Mouse (Mus musculus): ENCODE results near the gene Bicdl1.
A peak's percentile ranks its signal among the peaks of the same experiment; 100 is the strongest.

Bicdl1 gene

DNA sequence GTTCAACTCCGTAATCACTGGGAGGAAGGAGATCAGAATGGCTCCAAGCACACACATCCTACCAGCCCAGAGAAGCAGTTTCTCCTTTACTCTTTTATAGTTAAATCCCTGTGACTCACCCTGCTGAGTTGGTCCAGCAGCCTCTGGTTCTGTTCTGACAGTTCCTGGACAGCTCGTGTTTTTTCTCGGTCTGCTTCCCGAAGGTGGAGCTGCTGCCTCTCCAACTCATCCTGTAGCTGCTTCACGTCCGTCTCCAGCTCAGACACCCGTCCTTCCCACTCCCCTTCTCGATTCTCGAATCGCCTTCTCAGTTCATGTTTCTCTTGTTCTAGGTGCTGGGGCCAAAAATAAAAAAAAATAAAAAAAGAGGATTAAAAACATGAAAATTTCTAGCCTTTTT is 7.0 kb downstream of the Bicdl1 start:
- no peak for DNase-seq

DNA sequence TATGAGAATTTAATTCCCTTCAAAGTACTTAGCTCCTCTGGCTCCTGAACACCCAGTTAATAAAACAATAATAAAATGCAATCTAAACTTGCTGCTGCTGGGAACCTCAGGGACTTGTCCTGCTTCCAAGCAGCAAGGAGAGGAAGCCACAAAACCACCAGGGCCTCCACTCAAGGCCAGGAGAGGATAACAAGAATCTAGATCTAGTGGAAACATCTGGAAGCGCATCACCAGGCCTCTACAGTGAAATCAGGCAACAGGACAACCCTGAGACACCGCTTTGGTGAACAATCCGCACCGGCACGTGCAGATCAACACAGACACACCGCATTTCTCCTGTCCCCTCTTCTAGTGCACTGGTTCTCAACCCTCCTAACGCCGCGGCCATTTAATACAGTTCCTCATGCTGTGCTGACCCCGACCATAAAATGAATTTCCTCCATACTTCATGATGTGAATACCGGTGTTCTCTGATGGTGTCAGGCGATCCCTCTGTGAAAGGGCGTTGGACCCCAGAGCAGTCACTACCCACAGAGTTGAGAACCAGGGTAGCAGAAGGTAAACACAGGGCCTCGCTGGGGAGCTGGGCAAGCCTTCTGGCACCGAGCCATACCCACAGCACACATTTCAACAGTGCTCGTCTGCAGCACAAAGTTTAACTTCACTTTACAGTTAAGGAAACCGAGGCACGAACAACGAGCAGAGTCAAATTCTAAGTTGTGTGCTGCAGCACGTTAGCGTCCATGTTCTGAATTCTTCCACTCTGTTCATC is 9.0 kb downstream of the Bicdl1 start:
- DNase-seq = no peak

DNA sequence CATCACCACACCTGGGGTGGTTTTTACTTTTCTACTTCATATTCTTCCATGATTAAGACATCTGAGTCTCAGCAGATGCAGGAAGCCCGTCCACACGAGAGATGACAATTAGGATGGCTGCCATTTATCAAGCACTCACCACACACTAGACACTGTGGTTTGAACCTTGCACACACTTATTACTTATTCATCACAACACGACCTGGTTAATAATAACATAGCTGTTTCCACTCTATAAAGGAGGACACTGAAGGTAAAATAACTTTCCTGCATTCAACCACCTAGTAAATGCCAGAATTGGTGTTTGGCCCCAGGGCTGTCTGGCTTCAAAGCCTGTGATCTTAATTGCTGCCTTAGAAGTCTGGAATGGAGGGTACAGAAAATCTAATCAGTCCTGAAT is 10.7 kb downstream of the Bicdl1 start:
- no peak for DNase-seq

DNA sequence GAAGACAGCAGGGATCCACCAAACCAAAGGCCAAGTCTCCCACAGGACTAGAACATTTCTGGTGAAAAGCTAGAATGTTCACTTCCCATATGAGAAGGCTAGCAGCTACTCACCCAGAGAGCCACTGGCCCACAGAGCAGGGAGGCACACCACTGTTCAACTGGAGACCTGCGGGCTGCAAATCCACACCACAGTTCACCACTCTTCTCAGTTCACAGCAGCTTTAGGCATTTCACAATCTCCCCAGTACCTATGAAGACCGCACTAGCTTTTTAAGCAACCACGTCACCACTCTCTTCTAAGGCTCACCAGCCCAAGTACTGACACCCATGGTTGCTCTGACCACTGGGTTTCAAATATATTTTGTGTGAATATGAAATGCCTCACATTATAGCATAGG is 13.7 kb downstream of the Bicdl1 start:
- DNase-seq = no peak

DNA sequence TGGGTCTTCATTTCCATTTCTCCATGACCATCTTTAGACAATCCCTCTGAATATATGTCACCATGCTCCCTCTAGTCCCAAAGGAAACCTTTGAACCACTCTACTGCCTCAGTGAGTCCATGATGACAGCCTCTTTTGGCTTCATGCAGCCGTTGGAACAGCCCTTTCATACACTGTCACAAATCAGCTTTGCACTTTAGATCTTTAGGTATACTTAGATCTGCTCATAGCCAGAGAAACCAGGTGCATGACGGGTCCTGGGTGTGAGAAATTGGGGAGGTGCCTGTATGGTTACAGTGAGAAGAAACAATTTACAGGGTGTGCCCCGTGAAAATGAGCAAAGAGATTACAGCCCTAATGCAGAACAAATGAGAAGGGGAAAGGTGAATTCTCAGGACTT is 14.3 kb downstream of the Bicdl1 start:
- DNase-seq = no peak

DNA sequence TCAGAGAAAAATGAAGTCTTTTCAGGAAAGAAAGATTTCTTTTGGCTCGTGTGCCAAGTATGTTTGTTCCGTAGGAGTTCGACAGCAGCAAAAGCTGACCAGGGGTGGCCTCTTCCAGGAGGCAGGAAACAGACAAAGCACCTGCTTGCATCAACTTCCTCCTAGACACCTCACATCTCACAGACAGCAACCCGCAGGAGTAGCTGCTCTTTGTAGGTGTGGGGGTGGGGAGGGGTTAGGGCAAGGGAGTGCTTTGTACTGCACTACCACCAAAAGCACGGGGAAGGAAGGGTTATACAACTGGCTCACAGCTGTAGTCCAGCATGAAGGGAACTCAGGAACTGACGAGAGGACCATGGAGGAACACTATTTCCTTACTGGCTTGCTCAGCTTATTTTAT is 15.0 kb downstream of the Bicdl1 start:
- no peak for DNase-seq

DNA sequence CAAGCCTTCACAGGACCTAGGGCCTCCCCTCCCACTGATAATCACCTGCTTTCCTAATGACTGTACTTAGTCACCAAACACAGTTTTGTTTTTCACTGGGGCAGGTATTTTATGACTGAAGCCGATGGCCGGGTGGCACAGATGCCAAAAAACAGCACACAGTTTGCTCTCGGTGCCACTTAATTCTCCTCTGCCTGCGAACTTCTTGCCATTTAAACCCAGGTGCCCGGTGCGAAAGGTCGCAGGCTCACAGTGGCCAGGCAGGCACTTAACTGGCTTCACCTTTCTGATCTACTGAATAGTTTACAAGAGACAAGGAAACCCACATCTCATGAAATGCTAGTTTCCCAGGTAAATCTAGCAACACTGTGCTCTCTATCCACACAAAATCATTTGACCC is 16.7 kb downstream of the Bicdl1 start:
- no peak for DNase-seq

DNA sequence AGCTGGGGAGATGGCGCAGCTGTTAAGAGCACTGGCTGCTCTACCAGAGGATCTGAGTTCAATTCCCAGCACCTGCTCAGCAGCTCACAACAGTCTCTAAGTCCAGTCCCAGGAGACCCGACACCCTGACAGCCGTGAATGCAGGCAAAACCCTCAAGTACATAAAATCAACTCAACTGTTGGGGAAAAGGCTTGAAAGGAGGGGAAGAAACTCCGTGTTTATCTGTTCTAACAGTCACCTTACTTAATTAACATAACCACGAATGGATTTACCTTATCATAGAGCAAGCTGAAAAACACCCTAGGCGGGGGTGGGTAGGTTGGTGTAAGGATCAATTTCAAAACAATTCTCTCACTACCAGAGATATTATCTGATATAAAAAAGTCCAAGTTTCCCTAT is 18.9 kb downstream of the Bicdl1 start:
- DNase-seq = no peak

DNA sequence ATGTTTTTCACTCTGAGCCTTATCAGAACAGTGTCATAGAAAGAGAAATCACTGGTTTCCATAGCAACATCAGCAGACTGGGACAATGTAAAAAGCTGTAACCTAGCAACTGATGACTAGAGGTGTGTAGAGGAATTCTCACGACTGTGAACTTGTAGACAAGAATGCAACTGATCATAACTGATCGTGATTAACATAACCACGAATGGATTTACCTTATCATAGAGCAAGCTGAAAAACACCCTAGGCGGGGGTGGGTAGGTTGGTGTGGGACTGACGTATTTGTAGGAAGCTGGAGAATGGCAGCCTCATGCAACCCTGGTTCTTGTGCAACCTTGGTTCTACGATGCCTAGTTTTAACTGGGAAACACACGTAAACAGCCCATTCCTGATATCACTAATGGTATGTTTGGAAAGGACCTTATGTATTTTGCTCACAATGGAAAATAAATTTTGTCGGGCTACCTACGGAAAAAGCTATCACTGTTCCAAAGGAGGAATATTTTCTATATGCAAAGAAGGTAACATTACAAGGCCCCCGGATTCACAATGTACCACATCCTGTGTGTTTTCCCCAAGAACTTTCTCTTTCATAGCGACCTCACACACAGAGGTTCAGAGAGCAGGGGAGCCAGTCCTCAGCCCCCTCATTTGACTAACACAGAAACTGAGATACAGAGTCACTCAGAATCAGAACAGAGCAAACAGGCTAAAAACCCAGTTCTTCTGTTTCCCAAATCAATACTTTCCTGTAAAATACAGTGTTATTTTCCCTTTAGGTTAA is 19.6 kb downstream of the Bicdl1 start:
- no peak for DNase-seq

DNA sequence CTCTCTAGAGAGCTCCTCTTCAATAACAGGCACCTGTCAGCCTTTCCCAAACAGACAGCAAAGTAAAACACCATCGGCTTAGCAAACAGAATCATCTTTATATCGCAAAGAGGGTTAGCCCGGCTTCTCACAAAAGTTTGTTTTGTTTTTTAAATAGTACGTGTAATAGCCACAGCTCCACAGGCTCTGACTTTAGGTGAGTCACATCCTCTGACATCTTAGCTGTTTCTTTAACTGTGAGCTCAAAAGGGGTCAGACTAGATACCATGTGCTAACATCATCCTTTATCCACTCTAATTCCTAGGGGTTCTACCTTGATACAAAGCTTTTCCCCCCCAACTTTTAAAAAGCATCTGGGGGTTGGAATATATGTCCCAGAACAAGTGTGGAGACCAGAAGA is 21.2 kb downstream of the Bicdl1 start:
- DNase-seq = no peak

DNA sequence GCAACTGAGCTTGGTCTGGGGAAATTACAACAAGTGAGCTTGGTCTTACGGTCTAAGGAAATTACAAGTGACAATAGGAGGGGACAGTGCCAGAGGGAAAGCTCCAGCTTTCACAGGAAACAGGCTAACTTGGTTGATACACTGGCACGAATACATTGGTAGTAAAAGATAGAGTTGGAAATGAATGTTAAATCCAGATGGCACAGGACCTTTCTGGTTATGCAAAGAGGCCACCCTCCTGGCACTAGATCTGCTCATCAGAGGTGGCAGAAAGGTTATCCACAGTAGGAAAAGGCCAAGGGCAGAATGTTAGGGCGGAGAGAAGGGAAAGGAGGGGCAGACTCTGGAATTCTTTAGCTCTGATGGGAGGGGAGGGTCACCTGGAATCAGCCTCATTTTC is 22.5 kb downstream of the Bicdl1 start:
- no peak for DNase-seq

DNA sequence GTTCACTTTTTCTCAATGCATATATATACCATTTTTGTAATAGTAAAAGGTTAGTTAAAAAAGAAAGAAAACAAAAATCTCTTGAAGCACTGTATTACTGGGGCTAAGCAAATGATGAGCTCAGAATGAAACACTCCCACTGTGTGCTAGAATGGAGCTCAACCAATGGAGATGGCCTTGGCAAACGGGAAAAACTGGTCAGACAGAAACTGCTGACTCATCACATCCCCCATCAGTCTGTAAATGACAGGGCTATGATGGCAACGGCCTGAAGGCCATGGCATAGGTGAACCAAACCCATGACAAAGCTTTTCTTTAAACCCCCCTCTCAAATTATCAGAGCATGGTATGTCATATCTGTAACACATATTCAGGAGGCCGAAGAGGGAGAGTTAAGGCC is 29.4 kb downstream of the Bicdl1 start:
- no peak for DNase-seq

DNA sequence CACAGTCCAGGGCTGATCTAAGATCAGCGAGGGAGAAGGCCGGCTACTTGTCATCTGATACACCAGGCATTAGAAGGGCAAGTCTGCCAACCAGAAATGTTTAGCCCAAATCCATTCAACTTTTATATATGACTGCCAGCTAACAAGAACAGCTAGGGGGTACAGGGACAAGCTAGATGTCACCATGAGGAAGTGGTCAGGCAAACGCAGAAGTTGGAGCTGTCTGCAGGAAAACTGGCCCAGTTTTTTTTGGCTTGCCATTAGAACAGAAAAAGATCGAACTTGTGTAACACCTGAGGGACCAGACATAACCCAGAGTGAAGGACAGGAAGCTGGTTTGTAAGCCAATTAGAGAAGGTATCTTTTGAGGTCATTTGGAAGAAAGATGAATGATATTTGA is 30.2 kb downstream of the Bicdl1 start:
- no peak for DNase-seq

DNA sequence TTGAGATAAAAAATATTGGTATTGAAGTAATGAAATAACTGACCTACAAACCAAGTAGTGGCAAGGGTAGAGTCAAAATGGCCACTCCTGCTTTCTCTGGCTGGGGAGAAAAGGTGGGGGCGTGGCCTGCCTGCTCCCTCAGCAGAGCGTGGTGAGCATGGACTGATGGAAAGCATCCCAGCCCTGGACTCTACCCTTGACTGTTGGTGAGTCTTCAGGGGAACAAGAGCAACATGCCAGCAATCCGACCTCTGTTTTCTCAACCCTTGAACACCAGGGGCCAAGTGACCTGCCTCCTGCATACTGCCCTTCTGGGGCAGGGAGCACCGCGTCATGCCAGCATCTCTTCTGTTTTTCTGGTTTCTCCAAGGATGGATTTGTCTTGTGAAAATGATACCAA is 34.6 kb downstream of the Bicdl1 start:
- no peak for DNase-seq

DNA sequence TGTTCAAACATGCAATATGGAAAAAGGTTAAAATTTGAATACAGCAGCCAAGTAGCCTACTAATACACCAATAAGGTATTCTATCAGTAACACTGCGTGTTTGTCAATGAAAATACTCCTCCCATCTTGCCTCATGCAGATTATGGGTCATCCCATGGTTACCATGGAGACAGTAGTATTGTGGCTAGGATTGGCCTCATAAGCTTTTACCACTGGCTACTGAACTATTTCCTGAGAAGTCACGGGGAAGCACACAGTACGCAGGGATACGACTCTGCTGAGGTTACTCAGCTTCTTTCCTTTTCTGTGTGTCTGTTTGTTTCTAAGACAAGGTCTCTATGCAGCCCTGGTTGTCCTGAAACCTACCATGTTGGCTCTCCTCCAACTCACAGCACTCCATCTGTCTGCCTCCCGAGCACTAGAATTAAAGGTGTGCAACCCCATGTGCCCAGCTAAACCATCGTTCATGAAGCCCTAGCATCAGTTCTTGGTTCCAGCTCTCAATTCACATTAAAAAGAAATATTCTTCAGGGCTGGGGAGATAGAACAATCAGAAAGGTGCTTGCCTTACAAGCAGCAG is 36.1 kb downstream of the Bicdl1 start:
- peak; percentile 15 for DNase-seq

DNA sequence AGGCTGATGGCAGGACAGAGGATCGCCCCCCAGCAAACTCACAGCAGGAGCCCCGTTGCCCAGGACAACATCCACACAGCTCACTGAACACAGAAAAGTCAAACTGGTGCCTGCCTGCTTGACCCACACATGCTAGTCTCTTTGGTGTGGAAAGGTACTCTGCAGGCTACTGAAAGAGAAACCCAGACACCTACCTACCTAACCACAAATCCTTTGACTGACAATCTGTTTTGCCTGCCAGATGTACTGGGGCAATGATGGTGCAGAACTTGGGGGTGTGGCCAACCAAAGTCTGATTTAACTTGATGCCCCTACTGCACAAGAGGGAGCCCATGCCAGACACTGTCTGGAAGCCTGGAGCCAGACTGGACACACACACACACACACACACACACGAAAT is 38.1 kb downstream of the Bicdl1 start:
- DNase-seq = no peak

DNA sequence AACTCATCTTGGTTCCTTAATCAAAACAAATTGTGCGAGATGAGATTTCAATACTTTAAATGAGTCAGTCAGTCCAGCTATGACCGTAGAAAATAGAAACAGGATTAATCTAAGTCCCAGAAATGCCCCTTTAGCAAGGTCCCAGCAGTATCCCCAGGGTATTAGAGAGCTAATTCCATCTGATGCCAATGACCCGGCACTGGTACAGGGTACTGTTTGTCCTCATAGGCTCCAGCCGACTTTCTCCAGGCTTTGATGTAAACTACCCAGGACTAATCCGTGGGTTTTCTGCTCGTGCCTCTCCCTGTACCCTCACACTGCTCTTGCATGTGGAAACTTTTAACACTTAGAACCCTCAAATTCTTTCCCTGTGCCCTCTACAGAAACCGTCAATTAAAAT is 44.7 kb downstream of the Bicdl1 start:
- DNase-seq = no peak

DNA sequence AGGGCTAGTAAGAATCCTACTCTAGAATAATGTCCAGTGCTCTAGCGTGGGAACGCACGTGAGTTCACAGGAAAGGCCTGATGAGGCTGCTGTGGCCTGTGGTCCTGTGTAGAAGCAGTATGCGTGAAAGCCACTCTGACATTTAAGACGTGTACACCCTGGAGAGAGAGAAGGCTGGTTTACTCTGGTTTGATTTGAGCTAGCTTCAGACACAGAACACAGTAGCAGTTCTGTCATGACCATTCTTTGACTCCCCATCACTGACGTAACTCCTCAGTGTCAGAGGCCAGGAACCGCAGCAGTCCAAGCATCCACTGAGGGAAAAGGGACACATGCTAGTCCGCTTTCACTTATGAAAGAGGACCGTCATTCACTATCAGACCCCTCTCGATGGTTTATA is 46.3 kb downstream of the Bicdl1 start:
- DNase-seq = no peak

DNA sequence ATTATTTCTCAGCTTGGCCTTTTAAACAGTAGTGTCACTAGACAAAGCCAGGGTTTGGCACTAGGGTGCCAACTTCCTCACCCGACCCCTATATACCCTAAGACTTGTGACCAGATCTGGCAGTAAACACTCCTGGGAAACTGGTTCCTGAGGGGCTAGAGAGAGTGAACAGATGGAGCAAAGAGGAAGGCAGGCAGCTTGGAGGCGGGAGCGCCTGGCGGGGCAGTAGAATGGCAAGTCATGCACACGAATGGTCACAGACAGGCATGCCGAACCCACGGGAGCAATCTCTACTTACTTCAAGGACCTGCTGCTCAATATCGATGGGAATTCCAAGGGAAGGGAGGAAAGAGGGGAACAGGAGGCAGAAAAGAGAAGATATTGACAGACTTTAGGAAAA is 59.6 kb downstream of the Bicdl1 start:
- no peak for DNase-seq

DNA sequence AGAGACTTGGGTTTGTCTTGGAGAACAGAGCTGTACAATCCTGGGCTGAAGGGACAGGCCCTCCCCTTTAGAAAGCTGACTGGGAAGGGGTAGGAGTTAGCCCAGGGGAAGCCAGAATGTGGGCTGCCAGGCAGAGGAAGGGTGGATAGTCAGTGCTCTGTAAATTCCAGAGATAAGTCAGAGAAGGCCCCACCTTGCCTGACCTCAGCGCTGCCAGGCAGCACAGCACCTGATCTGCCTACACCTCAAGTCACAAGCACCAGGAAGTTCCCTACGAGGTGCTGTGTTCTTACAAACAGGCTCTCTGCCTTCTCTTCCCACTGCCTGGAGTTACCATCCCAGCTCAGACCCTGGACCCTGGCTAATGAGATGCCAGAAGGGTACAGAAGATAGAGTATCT is 61.0 kb downstream of the Bicdl1 start:
- no peak for DNase-seq

DNA sequence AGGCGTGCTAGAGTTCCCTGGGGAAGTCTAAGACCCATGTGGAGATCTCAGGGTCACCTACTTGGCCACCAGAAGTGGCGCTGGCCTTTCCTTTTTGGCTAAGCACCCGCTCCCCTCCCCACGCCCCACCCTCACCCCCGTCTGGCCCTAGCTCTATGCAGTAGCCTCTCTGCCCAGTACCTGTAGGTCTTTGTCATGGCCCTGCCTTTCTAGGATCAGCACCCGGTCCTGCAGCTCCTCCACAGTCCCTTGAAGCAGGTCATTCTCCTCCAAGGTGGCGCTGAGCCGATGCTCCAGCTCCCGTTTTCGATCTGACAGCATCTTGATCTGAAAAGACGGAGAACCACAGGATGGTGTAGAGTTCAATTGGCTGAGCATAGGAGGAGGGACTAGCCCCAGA is 61.4 kb downstream of the Bicdl1 start:
- DNase-seq = no peak

DNA sequence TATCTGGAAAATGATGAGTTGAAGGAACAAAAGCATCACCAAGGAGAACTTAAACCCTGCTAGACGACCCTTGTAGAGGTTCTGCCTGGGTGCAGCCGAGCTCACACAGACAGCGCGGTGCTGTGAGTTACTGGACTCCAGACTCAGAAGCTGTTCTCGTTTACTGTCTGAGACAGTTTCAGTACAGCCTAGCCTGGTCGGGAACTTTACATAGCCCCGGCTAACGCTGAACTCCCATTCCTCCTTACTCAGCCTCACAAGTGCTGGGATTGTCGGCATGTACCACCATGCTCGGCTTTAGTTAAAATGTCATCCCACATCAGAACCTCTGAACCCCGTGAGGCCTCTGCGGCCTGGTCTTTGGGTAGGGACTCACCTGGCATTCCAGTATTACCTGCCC is 62.4 kb downstream of the Bicdl1 start:
- DNase-seq = no peak

DNA sequence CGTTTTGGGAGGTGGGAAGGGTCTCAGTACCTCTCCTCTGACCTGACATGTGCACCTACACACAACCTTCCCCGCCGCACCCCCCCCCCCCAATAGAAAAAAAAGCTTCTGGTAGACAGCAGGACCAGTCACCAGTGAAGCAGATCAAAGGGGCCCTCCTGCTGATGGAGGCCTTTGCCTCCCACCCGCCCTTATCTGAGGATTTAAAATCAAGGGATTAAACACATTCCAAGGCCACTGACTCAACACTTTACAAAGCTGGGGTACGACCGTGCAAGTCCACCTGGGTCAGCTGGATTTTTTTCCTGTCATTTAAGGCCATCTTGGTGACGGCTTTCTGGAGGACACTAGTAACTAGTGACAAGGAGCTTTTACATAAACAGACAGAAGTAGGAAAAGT is 63.5 kb downstream of the Bicdl1 start:
- DNase-seq = no peak

DNA sequence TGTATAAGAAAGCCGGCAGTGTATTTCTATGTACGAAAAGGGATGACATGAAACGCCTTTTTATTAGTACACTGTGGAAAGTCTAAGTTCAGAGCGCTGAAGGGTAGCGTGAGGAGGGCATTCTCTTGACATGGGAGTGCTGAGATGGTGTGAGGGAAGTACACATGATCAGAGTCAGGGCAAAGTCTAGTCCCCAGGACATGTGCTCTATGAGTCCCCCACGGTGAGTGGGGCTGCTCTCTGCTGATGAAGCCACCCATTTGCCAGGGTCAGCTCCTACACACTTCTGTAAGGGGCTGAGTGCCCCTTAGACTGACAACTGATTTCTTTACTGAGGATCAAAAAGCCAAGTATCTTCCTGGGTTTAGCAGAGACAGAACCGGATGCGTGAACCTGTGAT is 64.2 kb downstream of the Bicdl1 start:
- no peak for DNase-seq
